Mouse (Mus musculus) C2C12 (cell line): ENCODE measurements around the gene Ptchd3.

Experiments
- CEBPB ChIP-seq: IDR thresholded peaks from one replicate; pipeline ENCODE4 v1.6.1; 2011; ENCODE audit warnings: low read depth, mild to moderate bottlenecking, control low read depth, moderate library complexity
- CTCF ChIP-seq: IDR thresholded peaks from one replicate; pipeline ENCODE4 v1.5.1; 2011; ENCODE audit not compliant: control insufficient read depth, insufficient read depth, insufficient read length
- FOSL1 ChIP-seq: IDR thresholded peaks from one replicate; pipeline ENCODE4 v1.8.0; 2011; ENCODE audit warnings: mild to moderate bottlenecking, low read length; ENCODE audit not compliant: poor library complexity, insufficient read depth, severe bottlenecking
- MAX ChIP-seq: IDR thresholded peaks from one replicate; pipeline ENCODE4 v1.6.1; 2011; ENCODE audit warnings: mild to moderate bottlenecking, control low read depth
- MYOG ChIP-seq: IDR thresholded peaks from one replicate; pipeline ENCODE4 v1.6.1; 2011; ENCODE audit not compliant: control insufficient read depth, insufficient read length; ENCODE audit errors: extremely low read depth
- USF1 ChIP-seq: IDR thresholded peaks from one replicate; pipeline ENCODE4 v1.6.1; 2011; ENCODE audit warnings: low read depth, mild to moderate bottlenecking, control low read depth, moderate library complexity

DNA sequence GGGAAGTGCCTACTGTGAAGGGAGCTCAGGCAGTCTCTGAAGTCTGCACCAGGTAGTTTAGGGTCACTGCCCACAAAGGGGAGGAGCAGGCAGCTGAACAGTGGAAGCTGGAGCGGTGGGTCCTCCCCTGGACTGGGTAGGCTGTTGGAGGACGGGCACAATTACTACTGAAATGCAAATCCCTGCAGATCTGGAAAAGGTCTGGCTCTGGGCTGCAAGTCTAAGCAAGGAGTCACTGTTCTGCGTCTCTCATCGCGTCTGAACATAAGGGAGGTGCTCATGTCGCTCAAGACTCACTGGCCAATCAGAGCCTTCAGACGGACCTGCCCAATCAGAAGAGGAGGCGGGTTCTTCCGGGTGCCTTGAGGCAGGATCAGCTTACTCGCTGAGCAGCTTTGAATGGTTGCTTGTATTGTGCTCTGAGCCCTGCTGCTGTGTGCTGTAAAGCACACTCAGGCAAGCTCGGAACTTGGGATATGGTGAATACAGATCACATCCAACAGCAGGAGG, 17.8 kb downstream of the Ptchd3 start:
- TF ChIP-seq CTCF, result no peak
- no peak for TF ChIP-seq MAX
- TF ChIP-seq FOSL1, result no peak
- TF ChIP-seq CEBPB, result no peak
- no peak for TF ChIP-seq USF1
- no peak for TF ChIP-seq MYOG
